Mouse (Mus musculus): ENCODE measurements around the gene Gemin6.
"Not testable (repeated sequence)": the region's sequence is repeated elsewhere in the genome, so short reads cannot be mapped to it uniquely, and the experiment has no call there.

Gene Gemin6

DNA sequence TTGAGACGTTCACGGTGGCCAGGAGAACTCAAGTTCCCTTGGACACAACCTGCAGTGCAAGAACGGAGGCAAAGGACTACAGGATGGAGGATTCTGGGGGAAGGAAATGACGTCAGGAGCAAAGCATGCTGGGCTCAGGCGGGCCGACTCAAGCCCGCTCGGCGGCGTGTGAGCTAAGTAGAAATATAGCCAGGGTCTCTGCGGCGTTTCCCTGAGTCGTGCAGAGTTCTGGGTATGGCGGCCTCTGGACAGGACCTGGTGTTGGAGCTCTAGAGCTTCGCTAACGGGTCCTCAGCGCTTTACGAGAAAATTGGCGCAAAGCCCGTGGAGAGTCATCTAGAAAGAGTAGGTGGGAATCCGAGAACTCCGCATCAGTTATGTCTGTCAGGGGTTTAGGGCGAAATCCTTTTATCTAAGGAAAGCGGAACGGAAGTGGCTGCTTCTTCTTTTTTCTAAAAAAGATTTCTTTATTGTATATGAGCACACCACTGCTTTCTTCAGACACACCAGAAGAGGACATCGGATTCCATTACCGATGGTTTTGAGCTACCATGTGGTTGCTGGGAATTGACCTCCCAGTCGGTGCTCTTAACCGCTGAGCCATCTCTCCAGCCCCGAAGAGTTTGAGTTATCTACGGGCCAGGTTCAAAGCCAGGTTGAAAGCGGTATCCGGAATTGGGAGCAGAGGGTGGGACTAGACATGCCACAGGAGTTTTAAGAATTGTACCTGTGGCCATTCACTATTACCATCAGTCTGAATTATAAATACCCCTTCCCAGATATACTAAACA, at the start of gene Gemin6:
Gemin6 (plus strand) TSS at position 116 of the 791 bp plus-strand sequence.
- peak; percentile 84 for DNase-seq

GRCm38 (mm10) chr17:80174699-80175385, 49.4 kb upstream of the Gemin6 start:
- DNase-seq = peak; percentile 48

GRCm38 (mm10) chr17:80175386-80175739, 48.9 kb upstream of the Gemin6 start:
- no peak for DNase-seq

DNA sequence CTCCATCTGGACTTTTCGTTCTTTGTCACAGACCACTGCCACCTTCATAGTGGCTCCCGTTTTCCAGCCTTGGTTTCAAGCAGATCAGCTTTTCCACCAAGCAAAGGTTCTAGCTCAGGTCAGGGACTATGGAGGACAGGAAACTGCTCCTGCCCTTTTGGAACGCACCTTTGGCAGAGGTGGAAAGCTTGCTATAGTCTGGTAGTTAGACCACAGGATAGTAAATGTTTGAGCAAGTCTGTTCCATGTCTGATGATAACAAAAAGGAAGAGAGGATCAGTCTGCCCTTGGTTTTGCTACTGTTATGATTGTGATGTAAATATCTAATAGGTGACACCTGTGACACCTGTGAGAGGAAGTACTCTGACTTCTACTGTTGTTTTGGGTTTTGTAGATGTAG, 48.3 kb upstream of the Gemin6 start:
- DNase-seq = no peak

DNA sequence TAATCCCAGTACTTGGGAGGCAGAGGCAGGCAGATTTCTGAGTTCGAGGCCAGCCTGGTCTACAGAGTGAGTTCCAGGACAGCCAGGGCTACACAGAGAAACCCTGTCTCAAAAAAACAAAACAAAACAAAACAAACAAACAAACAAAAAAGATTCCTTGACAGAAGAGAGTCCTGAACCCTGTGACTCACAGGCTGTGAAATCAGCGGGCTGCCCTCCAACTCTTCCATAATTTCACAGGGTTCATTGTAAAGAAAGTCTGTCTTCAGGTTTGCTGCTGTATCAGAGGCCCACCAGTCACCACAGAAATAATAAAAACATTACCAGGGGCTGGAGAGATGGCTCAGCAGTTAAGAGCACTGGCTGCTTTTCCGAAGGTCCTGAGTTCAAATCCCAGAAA, 45.4 kb upstream of the Gemin6 start:
- peak; percentile 5 for DNase-seq

DNA sequence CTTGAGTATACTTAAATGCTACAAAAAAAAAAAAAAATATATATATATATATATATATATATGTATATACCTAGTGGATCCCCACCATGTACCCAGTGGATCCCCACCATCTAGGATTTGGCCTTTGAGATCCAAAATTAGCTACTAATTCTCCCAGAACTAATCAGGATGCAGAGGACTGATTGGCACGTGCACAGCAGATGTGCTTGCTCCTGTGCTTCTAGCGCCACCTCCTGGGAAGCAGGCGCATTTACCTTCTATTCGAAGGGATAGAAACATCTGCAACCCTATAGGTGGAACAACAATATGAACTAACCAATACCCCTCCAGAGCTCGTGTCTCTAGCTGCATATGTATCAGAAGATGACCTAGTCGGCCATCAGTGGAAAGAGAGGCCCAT, 44.3 kb upstream of the Gemin6 start:
- peak; percentile 85 for DNase-seq

DNA sequence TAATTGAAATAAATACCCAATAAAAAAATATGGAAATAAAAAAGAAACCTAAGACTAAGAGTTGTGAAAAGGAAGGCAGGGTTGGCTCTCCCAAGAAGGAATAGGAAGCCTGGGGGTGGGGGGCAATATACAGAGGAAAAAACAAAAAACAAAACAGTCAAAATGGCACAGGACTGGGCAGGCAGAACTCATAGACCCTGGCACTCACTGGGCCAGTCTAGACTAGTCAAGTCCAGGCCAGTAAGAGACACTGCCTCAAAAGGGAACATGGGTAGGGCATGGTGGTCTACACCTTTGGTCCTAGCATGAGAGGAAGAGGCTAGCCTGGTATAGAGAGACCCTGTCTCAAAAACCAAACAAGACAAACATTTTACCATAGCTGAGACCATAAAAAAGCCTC, 43.8 kb upstream of the Gemin6 start:
- DNase-seq = peak; percentile 5

DNA sequence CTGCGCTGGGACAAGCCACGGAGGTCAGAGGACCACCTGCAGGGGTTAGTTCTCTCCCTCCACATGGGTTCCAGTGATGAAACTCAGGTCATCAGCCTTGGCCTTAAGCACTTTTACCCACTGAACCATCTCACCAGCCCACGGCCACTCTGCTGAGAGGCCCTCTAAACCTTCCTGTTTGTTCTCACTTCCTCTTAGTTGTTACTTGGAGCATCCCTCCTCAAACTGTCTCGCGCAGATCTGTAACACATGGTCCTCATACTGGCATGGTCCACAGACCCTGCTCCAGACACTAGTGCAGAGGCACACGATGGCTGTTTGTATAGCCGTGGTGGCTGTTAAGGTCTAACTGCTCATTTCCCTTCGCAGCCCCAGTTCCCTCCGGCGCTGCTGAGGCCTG, 40.6 kb upstream of the Gemin6 start:
- peak; percentile 3 for DNase-seq

- DNase-seq = no peak
These were observed 31.2 kb upstream of the Gemin6 start for GRCm38 (mm10) chr17:80193075-80193474.

GRCm38 (mm10) chr17:80199160-80199778, 25.0 kb upstream of the Gemin6 start:
- no peak for DNase-seq

- DNase-seq = no peak
These were observed 18.6 kb upstream of the Gemin6 start for GRCm38 (mm10) chr17:80205657-80206056.

DNA sequence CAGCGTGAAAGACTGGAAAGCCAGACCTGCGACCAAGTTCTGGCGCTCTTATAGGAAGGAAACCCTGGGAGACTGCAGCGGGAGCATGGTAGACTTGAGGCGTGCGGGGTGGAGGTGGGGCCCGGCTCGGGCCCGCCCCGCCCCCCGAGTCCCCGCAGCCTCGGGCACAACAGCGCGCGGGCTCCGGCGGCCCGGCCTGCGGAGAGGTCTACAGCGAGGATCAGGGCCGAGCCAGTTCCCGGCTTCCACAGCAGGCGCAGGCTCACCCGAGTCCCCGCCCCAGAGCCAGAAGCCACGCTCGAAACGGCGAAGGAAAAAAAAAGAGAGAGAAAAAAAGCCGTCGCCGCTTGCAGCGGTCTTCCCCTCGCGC, 18.0 kb upstream of the Gemin6 start:
- peak; percentile 75 for DNase-seq

- peak; percentile 98 for DNase-seq
These were observed 17.3 kb upstream of the Gemin6 start, which contains the start of the genes Srsf7 and Ttc39d for GRCm38 (mm10) chr17:80206671-80207581. Gene Srsf7 (minus strand): TSS chr17:80207307. Gene Ttc39d (plus strand): TSS chr17:80207460.

DNA sequence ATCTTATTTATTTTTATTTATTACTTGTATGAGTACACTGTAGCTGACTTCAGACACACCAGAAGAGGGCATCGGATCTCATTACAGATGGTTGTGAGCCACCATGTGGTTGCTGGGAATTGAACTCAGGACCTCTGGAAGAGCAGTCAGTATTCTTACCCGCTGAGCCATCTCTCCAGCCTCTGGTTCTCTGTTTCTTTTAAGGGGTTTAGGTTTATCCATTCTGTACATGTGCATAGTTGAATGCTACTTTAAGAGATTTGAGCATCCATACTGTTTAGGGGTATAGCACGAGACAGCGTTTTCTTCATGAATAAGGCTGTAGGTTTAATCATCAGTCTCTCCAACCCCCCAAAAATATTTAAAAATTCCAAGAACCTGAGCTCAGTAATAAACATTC, 10.2 kb upstream of the Gemin6 start:
- DNase-seq = not testable (repeated sequence)

GRCm38 (mm10) chr17:80220131-80220530, 4.1 kb upstream of the Gemin6 start:
- DNase-seq = no peak

- DNase-seq = no peak
These were observed 3.0 kb upstream of the Gemin6 start for GRCm38 (mm10) chr17:80221202-80221601.

GRCm38 (mm10) chr17:80221890-80222628, 2.2 kb upstream of the Gemin6 start:
- DNase-seq = peak; percentile 68

GRCm38 (mm10) chr17:80223829-80224228, 412 bp upstream of the Gemin6 start:
- no peak for DNase-seq

GRCm38 (mm10) chr17:80225142-80225541, 901 bp downstream of the Gemin6 start:
- DNase-seq = not testable (repeated sequence)

- no peak for DNase-seq
These were observed 5.2 kb downstream of the Gemin6 start for GRCm38 (mm10) chr17:80229396-80229795.

DNA sequence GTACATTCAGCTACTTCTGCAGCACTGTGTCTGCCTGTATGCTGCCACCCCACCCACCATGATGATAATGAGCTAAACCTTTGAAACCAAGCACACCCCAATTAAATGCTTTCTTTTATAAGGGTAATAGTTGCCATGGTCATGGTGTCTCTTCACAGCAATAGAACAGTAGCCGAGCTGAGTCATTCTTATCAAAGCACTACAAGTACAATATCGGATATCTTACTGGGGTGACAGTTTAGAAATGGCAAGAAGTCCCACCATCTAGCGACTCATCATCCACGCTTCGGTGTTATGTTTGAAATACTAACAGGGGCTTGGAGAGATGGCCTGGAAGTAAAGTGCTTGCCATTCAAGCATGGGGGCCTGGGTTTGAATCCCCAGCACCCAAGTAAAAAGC, 9.6 kb downstream of the Gemin6 start:
- no peak for DNase-seq

GRCm38 (mm10) chr17:80234376-80234775, 10.1 kb downstream of the Gemin6 start:
- DNase-seq = no peak
